Comparison of ENCODE assay signal across 8 mouse cellular contexts in genomic region chr13:21275021-21275814, GRCm38 (mm10). TPM values are rescaled to one million over a fixed set of nuclear protein-coding genes. Genes with fewer than 3 reads are reported as not detected.
A peak's percentile ranks its signal among the peaks of the same experiment; 100 is the strongest.
DNase-seq lines count a peak whose midpoint lies in the region; ATAC-seq and TF ChIP-seq lines count a peak whose summit lies in the region.

No protein-coding gene starts in this region.

- H3K27me3 ChIP-seq in kidney, embryonic 15.5 days: peaks cover 11% of the 10 kb centered on the region; the same call in 1 of the 2 replicates
- no peaks in the 10 kb centered on the region for H3K27me3 ChIP-seq in hindbrain, postnatal 0 days (ENCODE audit: insufficient read depth, low read length)
- no peaks in the 10 kb centered on the region for H3K27me3 ChIP-seq in liver, embryonic 16.5 days (ENCODE audit: control insufficient read depth, insufficient read depth, low read depth, low read length)

- H3K4me1 ChIP-seq in kidney, embryonic 15.5 days: peaks cover 11% of the 10 kb centered on the region
- no peaks in the 10 kb centered on the region for H3K4me1 ChIP-seq in embryonic fibroblast, embryonic 13.5 days (ENCODE audit: control insufficient read depth, insufficient read depth, low read length)
- H3K4me1 ChIP-seq in hindbrain, postnatal 0 days (ENCODE audit: insufficient read depth, low read length): 0 out of 2 replicates have a peak, but pooled peaks cover 7% of the 10 kb centered on the region
- peaks cover 6% of the 10 kb centered on the region for H3K4me1 ChIP-seq in liver, embryonic 16.5 days (ENCODE audit: control insufficient read depth, low read depth, low read length)

- no peak for DNase-seq in kidney, postnatal 14 days
- peak; percentile 18 for DNase-seq in adipocyte (ENCODE audit: low spot score)
- peak; percentile 78 for DNase-seq in hindbrain, postnatal 0 days (ENCODE audit: low spot score)
- peak; percentile 43 for DNase-seq in right cerebral cortex, postnatal 25 days
- DNase-seq in urinary bladder, postnatal 14 days (ENCODE audit: low spot score): no peak

- no peak for TF ChIP-seq POLR2A in embryonic fibroblast, embryonic 13.5 days (IDR thresholded peaks at IDR 0.05; ENCODE audit: low read depth, low read length)

- no peak for TF ChIP-seq CTCF in embryonic fibroblast, embryonic 13.5 days (IDR thresholded peaks at IDR 0.05; ENCODE audit: borderline replicate concordance, insufficient read depth, low read length)
- peak; percentile 59 for TF ChIP-seq CTCF in hindbrain, postnatal 0 days (IDR thresholded peaks at IDR 0.05; ENCODE audit: low read depth)

- peak; percentile 55; the same call in 1 of the 2 replicates for ATAC-seq in kidney, embryonic 15.5 days (replicated peaks; ENCODE audit: low FRiP score)
- ATAC-seq in hindbrain, postnatal 0 days: peak; percentile 55; the same call in 1 of the 2 replicates
- 0 out of 2 replicates have a peak, but pooled peaks have one; percentile 33 for ATAC-seq in liver, embryonic 16.5 days (ENCODE audit: low read depth)

- H3K36me3 ChIP-seq in kidney, embryonic 15.5 days: no peaks in the 10 kb centered on the region
- no peaks in the 10 kb centered on the region for H3K36me3 ChIP-seq in hindbrain, postnatal 0 days (ENCODE audit: insufficient read depth, low read length)
- no peaks in the 10 kb centered on the region for H3K36me3 ChIP-seq in liver, embryonic 16.5 days (ENCODE audit: control insufficient read depth, insufficient read depth)

- no peaks in the 10 kb centered on the region for H3K9me3 ChIP-seq in kidney, embryonic 15.5 days (replicated peaks)
- H3K9me3 ChIP-seq in hindbrain, postnatal 0 days (ENCODE audit: low read length): no peaks in the 10 kb centered on the region
- no peaks in the 10 kb centered on the region for H3K9me3 ChIP-seq in liver, embryonic 16.5 days (replicated peaks; ENCODE audit: control insufficient read depth, low read length)

- H3K27ac ChIP-seq in kidney, embryonic 15.5 days: no peak overlapping the region
- H3K27ac ChIP-seq in embryonic fibroblast, embryonic 13.5 days (ENCODE audit: insufficient read depth, low read length): no peak overlapping the region
- no peak overlapping the region for H3K27ac ChIP-seq in hindbrain, postnatal 0 days
- no peak overlapping the region for H3K27ac ChIP-seq in liver, embryonic 16.5 days (ENCODE audit: low read length)

- peak overlapping the region; percentile 33; the same call in 1 of the 2 replicates for H3K9ac ChIP-seq in kidney, embryonic 15.5 days
- H3K9ac ChIP-seq in hindbrain, postnatal 0 days (replicated peaks; ENCODE audit: low read length): peak overlapping the region; percentile 47
- H3K9ac ChIP-seq in liver, embryonic 16.5 days (ENCODE audit: low read depth, low read length): peak overlapping the region; percentile 22; the same call in 1 of the 2 replicates

- H3K4me3 ChIP-seq in kidney, embryonic 15.5 days (replicated peaks): peak overlapping the region; percentile 59
- H3K4me3 ChIP-seq in embryonic fibroblast, embryonic 13.5 days (ENCODE audit: insufficient read depth, low read length): peak overlapping the region; percentile 69
- peak overlapping the region; percentile 51 for H3K4me3 ChIP-seq in hindbrain, postnatal 0 days (ENCODE audit: low read length)
- H3K4me3 ChIP-seq in liver, embryonic 16.5 days (ENCODE audit: low read depth, low read length): peak overlapping the region; percentile 68

- peak overlapping the region; percentile 76 for H3K4me2 ChIP-seq in kidney, embryonic 15.5 days
- peak overlapping the region; percentile 73 for H3K4me2 ChIP-seq in hindbrain, postnatal 0 days (ENCODE audit: low read depth, low read length)
- peak overlapping the region; percentile 76 for H3K4me2 ChIP-seq in liver, embryonic 16.5 days (ENCODE audit: low read depth, low read length)

- WGBS in kidney, embryonic 15.5 days: under 1% methylated on average over 29 of the region's 29 CpGs
- under 1% methylated on average over 29 of the region's 29 CpGs for WGBS in hindbrain, postnatal 0 days
- under 1% methylated on average over 29 of the region's 29 CpGs for WGBS in liver, embryonic 16.5 days (ENCODE audit: insufficient replicate concordance)

RNA-seq across cellular contexts. Expression of gene Gpx5, which starts 17.3 kb away (rescaled TPM):
- polyA plus RNA-seq in kidney, embryonic 15.5 days (2015; fragmentation: Nextera tagmentation; extraction: Ambion mirVana): not detected in 2 replicates
- polyA plus RNA-seq in embryonic fibroblast, embryonic 13.5 days (2011; ENCODE audit: insufficient read length, low read depth, missing spikeins): not detected in 2 replicates
- not detected in 2 replicates for total RNA-seq in hindbrain, postnatal 0 days (2014; rRNA removed)
- not detected in 2 replicates for polyA plus RNA-seq in hindbrain, postnatal 0 days (2015; fragmentation: Nextera tagmentation; extraction: Ambion mirVana)
- not detected in 2 replicates for polyA plus RNA-seq in liver, embryonic 16.5 days (2015; fragmentation: Nextera tagmentation; extraction: Ambion mirVana)

RNA-seq across cellular contexts. Expression of gene Gpx6, which starts 36.7 kb away (rescaled TPM):
- 5.2 and 6.1 TPM in 2 replicates for polyA plus RNA-seq in kidney, embryonic 15.5 days (2015; fragmentation: Nextera tagmentation; extraction: Ambion mirVana)
- not detected in 2 replicates for polyA plus RNA-seq in embryonic fibroblast, embryonic 13.5 days (2011; ENCODE audit: insufficient read length, low read depth, missing spikeins)
- total RNA-seq in hindbrain, postnatal 0 days (2014; rRNA removed): 0.32 and 0.84 TPM in 2 replicates
- 0.59 and 0.61 TPM in 2 replicates for polyA plus RNA-seq in hindbrain, postnatal 0 days (2015; fragmentation: Nextera tagmentation; extraction: Ambion mirVana)
- not detected in 2 replicates for polyA plus RNA-seq in liver, embryonic 16.5 days (2015; fragmentation: Nextera tagmentation; extraction: Ambion mirVana)

Comparison
In these comparisons a context has a peak if more than half of its experiments do, and no peak if none do; other contexts are left out.
1. DNase-seq: peak in adipocyte (single experiment), hindbrain, postnatal 0 days (single experiment) and right cerebral cortex, postnatal 25 days (single experiment); none in kidney, postnatal 14 days (single experiment) and urinary bladder, postnatal 14 days (single experiment).
2. Peak in every context shown above with its lines, with median percentiles within 50 percentile points of each other: ATAC-seq, H3K4me2 ChIP-seq, H3K4me3 ChIP-seq and H3K9ac ChIP-seq.